Mouse (Mus musculus) ES-Bruce4 (cell line): ENCODE data around the gene Ccdc142. TPM values are rescaled to one million over a fixed set of nuclear protein-coding genes. Genes with fewer than 3 reads are reported as not detected.

ENCODE experiments used
- H3K27ac ChIP-seq: 2 replicates; pipeline ENCODE4 v1.5.1; 2012; ENCODE audit warnings: low read length, inconsistent platforms; ENCODE audit not compliant: insufficient read depth
- H3K27me3 ChIP-seq: 2 replicates; pipeline ENCODE4 v1.6.1; 2012; ENCODE audit warnings: mild to moderate bottlenecking, low read length, inconsistent platforms; ENCODE audit not compliant: control insufficient read depth, poor library complexity, insufficient read depth, severe bottlenecking
- H3K36me3 ChIP-seq: 2 replicates; pipeline ENCODE4 v1.6.1; 2012; ENCODE audit warnings: inconsistent platforms, mild to moderate bottlenecking, low read length, moderate library complexity; ENCODE audit not compliant: control insufficient read depth, poor library complexity, insufficient read depth, severe bottlenecking
- H3K4me1 ChIP-seq: one replicate; pipeline ENCODE4 v1.8.1; 2011; ENCODE audit warnings: low read length; ENCODE audit not compliant: control insufficient read depth, insufficient read depth
- H3K4me3 ChIP-seq: 2 replicates; pipeline ENCODE4 v1.5.1; 2011; ENCODE audit warnings: low read depth, mild to moderate bottlenecking, low read length
- H3K9ac ChIP-seq: 2 replicates; pipeline ENCODE4 v1.6.1; 2012; ENCODE audit warnings: low read depth, mild to moderate bottlenecking, inconsistent platforms; ENCODE audit not compliant: poor library complexity, severe bottlenecking
- H3K9me3 ChIP-seq: replicated peaks from 2 replicates; pipeline ENCODE4 v1.6.1; 2012; ENCODE audit warnings: mild to moderate bottlenecking, low read length, inconsistent platforms; ENCODE audit not compliant: control insufficient read depth, poor library complexity, insufficient read depth, severe bottlenecking
- CTCF ChIP-seq: IDR thresholded peaks from one replicate; pipeline ENCODE4 v1.8.1; 2011; ENCODE audit warnings: low read depth, low read length
- EP300 ChIP-seq: IDR thresholded peaks from 2 replicates; pipeline ENCODE4 v1.6.1; 2011; ENCODE audit warnings: low read depth, low read length; ENCODE audit not compliant: insufficient read depth
- POLR2A ChIP-seq: IDR thresholded peaks from one replicate; pipeline ENCODE4 v1.8.1; 2011; ENCODE audit warnings: low read length; ENCODE audit not compliant: insufficient read depth
- polyA plus RNA-seq: library from polyadenylated mRNA; stranded (reverse); fragments of >200 nt; gene quantifications from 2 replicates; pipeline ENCODE4 v1.2.4, GENCODE M21; 2011; ENCODE audit warnings: low read depth; ENCODE audit not compliant: missing spikeins, insufficient read depth, insufficient read length

Gene Ccdc142
- polyA plus RNA-seq, 1 experiment, result not detected

DNA sequence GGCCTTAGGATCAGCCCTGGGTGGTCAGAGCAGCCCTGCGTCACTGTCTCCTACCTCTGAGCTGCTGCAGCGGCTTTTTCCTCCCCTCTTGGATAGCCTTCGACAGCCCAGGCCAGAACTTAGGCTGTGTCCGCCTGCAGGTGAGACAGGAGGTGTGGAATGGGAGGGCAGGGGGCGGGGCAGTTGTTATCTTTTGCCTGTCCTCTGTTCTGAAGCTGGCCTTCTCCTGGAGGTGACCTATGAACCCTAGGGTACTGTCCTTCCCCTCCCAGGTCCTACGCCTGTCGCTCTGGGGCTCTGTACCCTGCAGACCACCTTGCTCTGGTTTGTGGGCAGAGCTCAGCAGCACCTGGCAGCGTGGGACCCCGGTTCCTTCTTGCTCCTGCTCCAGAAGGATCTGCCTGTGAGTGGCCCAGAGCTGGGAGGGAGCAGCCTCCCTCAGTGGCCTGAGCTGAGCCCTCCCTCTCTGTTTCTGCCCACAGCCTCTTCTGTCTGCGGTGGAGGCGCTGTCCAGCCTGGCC is 1.8 kb downstream of the Ccdc142 start:
- Histone ChIP-seq H3K27me3 (no peaks in the 10 kb centered on the region), H3K27ac (no peak overlapping the region), H3K9me3 (no peaks in the 10 kb centered on the region), H3K9ac (no peak overlapping the region), H3K4me1 (no peaks in the 10 kb centered on the region), H3K36me3 (no peaks in the 10 kb centered on the region), H3K4me3 (no peak overlapping the region)
- TF ChIP-seq POLR2A (no peak), EP300 (no peak), CTCF (no peak)

DNA sequence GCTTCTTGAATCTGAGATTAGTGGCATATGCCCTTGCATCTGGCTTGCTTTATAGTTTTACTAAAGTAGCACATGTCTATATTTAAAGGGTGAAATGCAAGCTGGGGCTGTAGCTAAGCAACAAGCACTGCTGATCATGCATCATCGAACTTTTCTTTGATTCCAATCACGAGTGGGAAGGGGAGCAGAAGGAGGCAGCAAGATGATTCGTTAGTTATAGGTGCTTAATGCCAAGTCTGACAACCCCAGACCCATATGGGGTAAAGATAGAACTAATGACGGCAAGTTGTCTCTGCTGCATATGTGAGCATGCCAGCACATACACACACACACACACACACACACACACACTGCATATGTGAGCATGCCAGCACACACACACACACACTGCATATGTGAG is 2.8 kb downstream of the Ccdc142 start:
- Histone ChIP-seq H3K27ac (no peak overlapping the region), H3K27me3 (no peaks in the 10 kb centered on the region), H3K9me3 (no peaks in the 10 kb centered on the region), H3K9ac (no peak overlapping the region), H3K4me1 (no peaks in the 10 kb centered on the region), H3K4me3 (no peak overlapping the region), H3K36me3 (no peaks in the 10 kb centered on the region)
- no peak for TF ChIP-seq EP300
- no peak for TF ChIP-seq CTCF
- no peak for TF ChIP-seq POLR2A

DNA sequence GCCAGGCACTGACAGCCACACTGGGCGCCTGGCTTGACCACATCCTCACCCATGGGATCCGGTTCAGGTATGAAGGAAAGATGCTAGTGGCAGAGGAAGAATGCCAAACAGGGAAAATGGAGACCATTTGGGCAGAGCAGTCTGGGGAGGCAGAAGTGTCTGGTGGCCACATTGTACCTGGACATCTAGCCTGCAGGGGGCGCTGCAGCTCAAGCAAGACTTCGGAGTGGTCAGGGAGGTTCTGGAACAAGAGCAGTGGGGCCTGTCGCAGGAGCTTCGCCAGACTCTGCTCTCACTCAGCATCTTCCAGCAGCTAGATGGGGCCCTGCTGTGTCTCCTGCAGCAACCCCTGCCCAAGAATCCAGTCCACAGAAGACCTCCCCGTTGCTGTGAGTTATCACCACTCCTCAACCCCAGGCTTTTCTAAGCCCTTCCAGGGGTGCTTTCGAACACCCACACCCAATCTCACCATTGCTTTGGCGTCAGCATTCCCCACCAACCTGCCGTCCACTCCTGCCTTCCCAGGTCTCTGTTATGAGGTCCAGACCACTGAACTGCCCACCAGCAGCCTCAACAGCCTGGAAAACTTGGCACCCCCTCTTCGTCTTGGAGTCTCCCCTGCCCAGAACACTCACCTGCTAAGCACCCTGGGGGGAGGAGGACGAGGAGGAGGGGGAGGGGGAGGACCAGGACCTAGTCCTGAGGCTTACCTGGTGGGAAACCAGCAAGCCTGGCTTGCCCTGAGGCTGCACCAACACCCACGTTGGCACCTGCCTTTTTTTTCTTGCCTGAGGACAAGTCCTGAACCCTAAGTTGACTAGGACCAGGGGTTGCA is 6.4 kb downstream of the Ccdc142 start:
- H3K27ac ChIP-seq, result no peak overlapping the region
- peak overlapping the region; percentile 68 for H3K9ac ChIP-seq
- TF ChIP-seq EP300 (no peak), POLR2A (no peak), CTCF (peak; percentile 95)
- no peaks in the 10 kb centered on the region for H3K4me1 ChIP-seq
- H3K9me3 ChIP-seq, result no peaks in the 10 kb centered on the region
- H3K4me3 ChIP-seq, result 0 out of 2 replicates have a peak overlapping the region, but pooled peaks have one; percentile 11
- H3K27me3 ChIP-seq, result no peaks in the 10 kb centered on the region
- H3K36me3 ChIP-seq, result no peaks in the 10 kb centered on the region

DNA sequence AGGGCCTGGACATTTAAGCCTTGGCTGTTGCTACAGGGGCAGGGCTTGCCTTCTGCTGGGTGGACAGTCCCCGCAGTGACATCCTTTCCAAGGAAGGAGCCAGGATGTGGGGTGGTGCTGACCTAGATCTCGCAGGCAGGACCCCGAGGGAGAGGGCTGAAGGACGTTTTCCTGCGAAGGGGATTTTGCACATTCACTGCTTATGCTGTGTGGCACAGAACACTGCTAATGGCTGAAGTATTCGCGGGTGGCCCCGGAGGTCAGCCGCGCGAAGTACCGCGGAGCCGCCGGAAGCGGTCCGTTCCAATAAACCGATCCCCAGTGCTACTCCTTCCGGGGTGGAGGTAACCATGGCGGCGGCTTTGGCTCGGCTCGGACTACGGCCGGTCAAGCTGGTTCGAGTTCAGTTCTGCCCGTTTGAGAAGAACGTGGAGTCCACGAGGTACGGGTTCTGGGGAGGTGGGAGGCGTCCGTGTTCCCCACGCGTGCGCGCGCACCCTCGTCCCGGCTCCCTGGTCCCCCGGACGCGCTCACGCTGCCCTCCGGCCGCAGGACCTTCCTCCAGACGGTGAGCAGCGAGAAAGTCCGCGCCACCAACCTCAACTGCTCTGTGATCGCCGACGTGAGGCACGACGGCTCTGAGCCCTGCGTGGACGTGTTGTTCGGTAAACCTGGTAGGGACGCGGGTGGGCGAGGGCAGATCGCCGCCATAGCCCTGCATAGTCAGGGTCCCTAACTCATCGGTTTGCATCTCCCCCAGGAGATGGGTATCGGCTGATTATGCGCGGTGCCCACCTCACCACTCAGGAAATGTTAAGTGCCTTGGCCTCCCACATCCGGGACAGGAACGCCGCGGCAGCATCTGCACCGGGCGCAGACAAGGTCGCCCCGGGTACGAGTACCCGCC is 7.6 kb downstream of the Ccdc142 start, which contains the start of gene Mrpl53:
Gene Mrpl53 (plus strand): TSS at position 279 of the 907 bp plus-strand sequence.
- Histone ChIP-seq H3K9ac (peak within 1 kb of the TSS; percentile 68), H3K9me3 (no peaks in the 10 kb centered on the region), H3K36me3 (no peaks in the 10 kb centered on the region), H3K4me3 (peak within 1 kb of the TSS; percentile 81), H3K27ac (no peak within 1 kb of the TSS), H3K4me1 (no peaks in the 10 kb centered on the region), H3K27me3 (no peaks in the 10 kb centered on the region)
- TF ChIP-seq EP300, result no peak
- peak; percentile 47 for TF ChIP-seq POLR2A
- no peak for TF ChIP-seq CTCF

DNA sequence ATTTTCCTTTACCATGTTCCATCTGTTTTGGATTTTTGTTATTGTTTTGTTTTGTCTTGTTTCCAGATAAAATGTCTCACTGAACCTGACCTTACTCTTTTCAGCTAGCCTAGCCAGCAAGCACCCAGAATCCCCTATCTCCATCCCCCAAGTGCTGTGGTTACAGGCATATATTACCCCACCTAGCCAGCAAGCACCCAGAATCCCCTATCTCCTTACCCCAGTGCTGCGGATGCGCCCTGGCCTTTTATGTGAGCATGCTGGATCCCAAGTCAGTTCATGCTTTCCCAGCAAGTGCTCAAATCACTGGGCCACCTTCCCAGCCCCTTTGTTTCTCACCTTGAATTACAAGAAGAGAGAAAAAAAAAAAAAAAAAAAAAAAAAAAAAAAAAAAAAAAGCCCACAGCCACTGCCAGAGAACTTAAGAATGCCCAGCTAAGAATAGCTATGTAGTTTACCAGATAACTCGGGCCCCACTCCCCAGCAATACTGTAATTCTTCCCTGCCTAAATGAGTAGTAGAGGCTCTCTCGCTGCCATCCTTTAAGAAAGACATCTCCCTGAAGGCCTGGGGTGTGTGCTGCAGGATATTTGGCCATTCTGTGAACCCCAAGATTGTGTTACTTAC is 10.2 kb downstream of the Ccdc142 start:
- no peak for TF ChIP-seq CTCF
- TF ChIP-seq POLR2A, result no peak
- no peak for TF ChIP-seq EP300
- Histone ChIP-seq H3K4me1 (no peaks in the 10 kb centered on the region), H3K9me3 (no peaks in the 10 kb centered on the region), H3K36me3 (no peaks in the 10 kb centered on the region), H3K27me3 (no peaks in the 10 kb centered on the region), H3K4me3 (no peak overlapping the region), H3K27ac (no peak overlapping the region), H3K9ac (no peak overlapping the region)
